Mouse (Mus musculus) heart, postnatal 14 days (tissue): ENCODE data around the gene Jaml. TPM values are rescaled to one million over a fixed set of nuclear protein-coding genes. Genes with fewer than 3 reads are reported as not detected.

Experiments used
- DNase-seq, 2 experiments: peaks; one replicate each; pipeline ENCODE4 v3.0.0; 2021 to 2022
- intact Hi-C: fragments of 180-260 bp; cut with DNase I; formaldehyde crosslinking; loops from one replicate; pipeline ENCODE4 v1.15.1; 2025
- total RNA-seq, 2 experiments: library from RNA; stranded (reverse); gene quantifications; 2 replicates each; pipeline ENCODE4 v1.2.3; 2021

Jaml gene
- total RNA-seq, 2 experiments from 2014 or later = 0.19 to 0.59 TPM

GRCm38 (mm10) chr9:45071800-45072199, 7.2 kb upstream of the Jaml start:
- intact Hi-C loops = no loop called here
- DNase-seq = no peak

- no peak for DNase-seq
- intact Hi-C loops = no loop called here
Observed at GRCm38 (mm10) chr9:45077859-45078258, 1.1 kb upstream of the Jaml start.

GRCm38 (mm10) chr9:45083132-45083531, 4.1 kb downstream of the Jaml start:
- DNase-seq = no peak
- intact Hi-C loops = no loop called here

GRCm38 (mm10) chr9:45084556-45084955, 5.6 kb downstream of the Jaml start:
- intact Hi-C loops = no loop called here
- no peak for DNase-seq

- no peak for DNase-seq
- intact Hi-C loops = no loop called here
Observed at GRCm38 (mm10) chr9:45085741-45086690, 7.0 kb downstream of the Jaml start.

- DNase-seq = no peak
- intact Hi-C loops = no loop called here
Observed at GRCm38 (mm10) chr9:45088040-45088439, 9.1 kb downstream of the Jaml start.

GRCm38 (mm10) chr9:45090811-45091210, 11.8 kb downstream of the Jaml start:
- DNase-seq = no peak
- intact Hi-C loops = no loop called here

GRCm38 (mm10) chr9:45092641-45093040, 13.7 kb downstream of the Jaml start:
- intact Hi-C loops = no loop called here
- DNase-seq = no peak

GRCm38 (mm10) chr9:45095149-45095937, 16.4 kb downstream of the Jaml start:
- DNase-seq = no peak
- intact Hi-C loops = no loop called here

- intact Hi-C loops = no loop called here
- DNase-seq = no peak
Observed at GRCm38 (mm10) chr9:45097877-45098276, 18.9 kb downstream of the Jaml start.

- no peak for DNase-seq
- intact Hi-C loops = no loop called here
Observed at GRCm38 (mm10) chr9:45098426-45098825, 19.4 kb downstream of the Jaml start.

- DNase-seq = no peak
- intact Hi-C loops = no loop called here
Observed at GRCm38 (mm10) chr9:45102528-45102927, 23.5 kb downstream of the Jaml start.

- intact Hi-C loops = no loop called here
- no peak for DNase-seq
Observed at GRCm38 (mm10) chr9:45103211-45103979, 24.4 kb downstream of the Jaml start.

- DNase-seq = no peak
- intact Hi-C loops = no loop called here
Observed at GRCm38 (mm10) chr9:45105596-45106374, 26.8 kb downstream of the Jaml start.

GRCm38 (mm10) chr9:45115706-45116105, 36.7 kb downstream of the Jaml start:
- intact Hi-C loops = no loop called here
- peak in 1 of 2 experiments; percentile 28 for DNase-seq

- no peak for DNase-seq
- intact Hi-C loops = no loop called here
Observed at GRCm38 (mm10) chr9:45116819-45117218, 37.8 kb downstream of the Jaml start.

GRCm38 (mm10) chr9:45117741-45118431, 38.9 kb downstream of the Jaml start, which contains the start of gene Scn2b:
TSS of gene Scn2b (plus strand) at chr9:45117782.
- intact Hi-C loops = no loop called here
- DNase-seq = no peak

GRCm38 (mm10) chr9:45118552-45118951, 39.6 kb downstream of the Jaml start:
- intact Hi-C loops = no loop called here
- DNase-seq = no peak

GRCm38 (mm10) chr9:45119316-45119953, 40.5 kb downstream of the Jaml start:
- DNase-seq = no peak
- intact Hi-C loops = no loop called here
